Mouse (Mus musculus) CH12.LX (cell line): ENCODE measurements at regions not wholly inside any gene's neighbourhood (a gene's known extent, or its start where the extent isn't known, plus 50 kb on each side); places are given as distances from the start of the nearest gene placed in this dataset.

Experiments
- DNase-seq: peaks from one replicate; pipeline ENCODE4 v3.0.0-alpha.2; 2013; ENCODE audit errors: extremely low read depth
- H3K27ac ChIP-seq: 2 replicates; pipeline ENCODE4 v1.5.1; 2012; ENCODE audit warnings: low read depth, mild to moderate bottlenecking, control low read depth, moderate library complexity; ENCODE audit not compliant: insufficient read depth
- H3K27me3 ChIP-seq: replicated peaks from 2 replicates; pipeline ENCODE3; 2012; ENCODE audit warnings: inconsistent platforms
- H3K36me3 ChIP-seq, 2 experiments: replicated peaks in 1 of 2; 2 replicates each; pipeline versions ENCODE3 to v1.6.1; 2012; ENCODE audit warnings: inconsistent platforms in 1 of 2, low read length in 1 of 2, mild to moderate bottlenecking in 1 of 2, mixed read lengths in 1 of 2, moderate library complexity in 1 of 2; ENCODE audit not compliant: control insufficient read depth in 1 of 2, insufficient read depth in 1 of 2
- H3K4me1 ChIP-seq, 2 experiments: 2 replicates each; pipeline ENCODE4 v1.6.1; 2012; ENCODE audit warnings: inconsistent platforms in 1 of 2, moderate library complexity in 1 of 2; ENCODE audit not compliant: insufficient read depth in 2 of 2, control insufficient read depth in 1 of 2
- H3K4me2 ChIP-seq: 2 replicates; pipeline ENCODE4 v1.6.1; 2012; ENCODE audit warnings: low read depth, mild to moderate bottlenecking, control low read depth; ENCODE audit not compliant: poor library complexity, insufficient read depth, severe bottlenecking
- H3K4me3 ChIP-seq, 3 experiments: fragments of 150-350 bp in 1 of 3; sonication (generic) in 1 of 3; replicated peaks in 1 of 3; 2 replicates each; pipeline versions ENCODE3 to v1.5.1; 2011 to 2012; ENCODE audit warnings: low read depth in 2 of 3, low read length in 2 of 3, mild to moderate bottlenecking in 2 of 3, moderate library complexity in 2 of 3, control low read depth in 1 of 3, improper control_type of control experiment in 1 of 3, inconsistent platforms in 1 of 3, mixed read lengths in 1 of 3; ENCODE audit not compliant: poor library complexity in 1 of 3
- H3K79me2 ChIP-seq: replicated peaks from 2 replicates; pipeline ENCODE4 v1.6.1; 2012; ENCODE audit warnings: mild to moderate bottlenecking, moderate library complexity; ENCODE audit not compliant: control insufficient read depth, poor library complexity, insufficient read depth, severe bottlenecking; ENCODE audit errors: extremely low read depth
- H3K9ac ChIP-seq: 2 replicates; pipeline ENCODE4 v1.6.1; 2012; ENCODE audit warnings: low read depth, mild to moderate bottlenecking, control low read depth, moderate library complexity; ENCODE audit not compliant: insufficient read depth
- H3K9me3 ChIP-seq: replicated peaks from 2 replicates; pipeline ENCODE3; 2012; ENCODE audit warnings: low read length, inconsistent platforms, mixed read lengths
- BHLHE40 ChIP-seq: IDR thresholded peaks from 2 replicates; pipeline ENCODE4 v1.6.1; 2011; ENCODE audit warnings: mild to moderate bottlenecking, low read depth, low read length, improper control_type of control experiment
- CHD2 ChIP-seq: IDR thresholded peaks from 2 replicates; pipeline ENCODE4 v1.6.1; 2011; ENCODE audit warnings: low read length, improper control_type of control experiment
- CTCF ChIP-seq, 2 experiments: IDR thresholded peaks in 1 of 2; conservative IDR thresholded peaks in 1 of 2; 2 replicates each; pipeline ENCODE4 v1.5.1; 2011 to 2012; ENCODE audit warnings: low read depth in 2 of 2, low read length in 2 of 2, improper control_type of control experiment in 1 of 2, inconsistent platforms in 1 of 2, mild to moderate bottlenecking in 1 of 2, moderate library complexity in 1 of 2
- E2F4 ChIP-seq: IDR thresholded peaks from 2 replicates; pipeline ENCODE4 v1.6.1; 2011; ENCODE audit warnings: low read depth, low read length, improper control_type of control experiment; ENCODE audit not compliant: insufficient replicate concordance
- ETS1 ChIP-seq: conservative IDR thresholded peaks from 2 replicates; pipeline ENCODE4 v1.6.1; 2012; ENCODE audit warnings: low read depth, mild to moderate bottlenecking, inconsistent platforms, low read length, improper control_type of control experiment, moderate library complexity
- IRF4 ChIP-seq: IDR thresholded peaks from 2 replicates; pipeline ENCODE4 v1.6.1; 2014; ENCODE audit warnings: low read depth, mild to moderate bottlenecking, inconsistent platforms, low read length, improper control_type of control experiment
- JUND ChIP-seq: conservative IDR thresholded peaks from 2 replicates; pipeline ENCODE4 v1.6.1; 2011; ENCODE audit warnings: low read depth, low read length, improper control_type of control experiment
- KAT2A ChIP-seq: IDR thresholded peaks from 2 replicates; pipeline ENCODE4 v1.6.1; 2012; ENCODE audit warnings: low read length, improper control_type of control experiment, inconsistent platforms; ENCODE audit not compliant: insufficient replicate concordance
- MAFK ChIP-seq: IDR thresholded peaks from 2 replicates; pipeline ENCODE4 v1.6.1; 2011; ENCODE audit warnings: low read length, improper control_type of control experiment; ENCODE audit not compliant: insufficient replicate concordance
- MAZ ChIP-seq: IDR thresholded peaks from 2 replicates; pipeline ENCODE4 v1.6.1; 2012; ENCODE audit warnings: low read depth, mild to moderate bottlenecking, inconsistent platforms, low read length, improper control_type of control experiment, moderate library complexity
- MEF2A ChIP-seq: IDR thresholded peaks from 2 replicates; pipeline ENCODE4 v1.6.1; 2014; ENCODE audit warnings: low read depth, mild to moderate bottlenecking, inconsistent platforms, low read length, improper control_type of control experiment, borderline replicate concordance
- NELFE ChIP-seq: IDR thresholded peaks from 2 replicates; pipeline ENCODE4 v1.6.1; 2011; ENCODE audit warnings: low read depth, low read length, improper control_type of control experiment
- PAX5 ChIP-seq: IDR thresholded peaks from 2 replicates; pipeline ENCODE4 v1.6.1; 2012; ENCODE audit warnings: low read length, inconsistent platforms, mixed read lengths
- POLR2A ChIP-seq: IDR thresholded peaks from 2 replicates; pipeline ENCODE4 v1.6.1; 2011; ENCODE audit warnings: low read depth, mild to moderate bottlenecking, improper control_type of control experiment, low read length
- SIN3A ChIP-seq: IDR thresholded peaks from 2 replicates; pipeline ENCODE4 v1.6.1; 2012; ENCODE audit warnings: low read length, improper control_type of control experiment, inconsistent platforms
- TCF12 ChIP-seq: IDR thresholded peaks from 2 replicates; pipeline ENCODE4 v1.6.1; 2014; ENCODE audit warnings: low read depth, mild to moderate bottlenecking, inconsistent platforms, low read length, improper control_type of control experiment
- UBTF ChIP-seq: IDR thresholded peaks from 2 replicates; pipeline ENCODE4 v1.6.1; 2012; ENCODE audit warnings: low read depth, mild to moderate bottlenecking, inconsistent platforms, low read length, improper control_type of control experiment, moderate library complexity
- ZKSCAN1 ChIP-seq: IDR thresholded peaks from 2 replicates; pipeline ENCODE4 v1.6.1; 2012; ENCODE audit warnings: low read depth, inconsistent platforms, low read length, improper control_type of control experiment, borderline replicate concordance
- ZMIZ1 ChIP-seq: IDR thresholded peaks from 2 replicates; pipeline ENCODE4 v1.6.1; 2012; ENCODE audit warnings: low read depth, mild to moderate bottlenecking, inconsistent platforms, low read length, improper control_type of control experiment
- dilution Hi-C: fragments of 300-500 bp; cut with MboI; formaldehyde crosslinking; loops from 2 replicates; pipeline ENCODE4 v1.14.3; 2020; ENCODE audit warnings: low sequenced_read_pairs; ENCODE audit not compliant: extremely low pct_unique_long_range_greater_than_20kb, extremely low pct_ligation_motif_present
- in situ Hi-C: fragments of 300-500 bp; cut with MboI; formaldehyde crosslinking; loops from 3 replicates; pipeline ENCODE4 v1.14.3; 2019; ENCODE audit warnings: low sequenced_read_pairs, low pct_ligation_motif_present, low pct_unique_long_range_greater_than_20kb, mixed read lengths

DNA sequence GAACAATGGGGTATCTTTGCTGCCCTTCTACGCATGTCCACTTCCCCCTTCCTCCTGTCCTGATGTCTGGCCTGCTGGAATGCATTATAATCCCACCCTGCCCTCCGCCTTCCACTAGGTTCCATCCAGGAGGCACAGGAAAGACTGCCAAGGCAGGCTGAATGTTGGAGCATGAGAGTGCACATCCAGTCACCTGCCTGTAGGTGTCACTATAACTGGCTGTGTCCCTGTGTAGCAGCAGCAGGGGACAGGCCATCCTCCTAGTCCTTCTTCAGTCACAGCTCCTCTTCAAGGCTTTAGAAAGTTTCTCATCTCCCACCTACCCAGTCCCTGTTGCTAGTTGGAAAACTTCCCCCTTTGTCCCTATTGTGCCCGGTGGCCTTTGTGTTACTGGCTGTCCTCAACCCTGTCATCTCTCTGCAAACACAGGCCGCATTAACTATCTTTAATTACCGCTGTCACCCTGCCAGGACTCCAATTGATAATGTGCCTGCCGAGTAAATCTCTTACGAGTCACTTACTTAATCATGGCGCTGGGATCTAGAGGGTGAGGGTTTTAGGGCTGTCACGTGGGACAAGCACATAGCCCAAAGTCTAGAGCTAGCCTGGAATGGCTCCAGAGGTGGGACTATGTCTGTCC lies 355.2 kb upstream of the Fam19a5 start:
- no peak overlapping the region for H3K4me2 ChIP-seq
- H3K27me3 ChIP-seq, result no peaks in the 10 kb centered on the region
- DNase-seq, result no peak
- in situ Hi-C loops, result no loop called here
- no peak overlapping the region for H3K27ac ChIP-seq
- no peaks in the 10 kb centered on the region for H3K36me3 ChIP-seq
- H3K4me3 ChIP-seq, result no peak overlapping the region
- H3K79me2 ChIP-seq, result no peaks in the 10 kb centered on the region
- dilution Hi-C loops, result no loop called here
- no peak overlapping the region for H3K9ac ChIP-seq
- H3K9me3 ChIP-seq, result peaks cover 94% of the 10 kb centered on the region
- no peaks in the 10 kb centered on the region for H3K4me1 ChIP-seq
- TF ChIP-seq TCF12 (no peak), CHD2 (no peak), MAZ (no peak), MEF2A (no peak), ZKSCAN1 (no peak)

- dilution Hi-C loops, result no loop called here
- no peak overlapping the region for H3K27ac ChIP-seq
- no peak for DNase-seq
These were observed 352.2 kb upstream of the Fam19a5 start for GRCm38 (mm10) chr15:87191901-87192300.

DNA sequence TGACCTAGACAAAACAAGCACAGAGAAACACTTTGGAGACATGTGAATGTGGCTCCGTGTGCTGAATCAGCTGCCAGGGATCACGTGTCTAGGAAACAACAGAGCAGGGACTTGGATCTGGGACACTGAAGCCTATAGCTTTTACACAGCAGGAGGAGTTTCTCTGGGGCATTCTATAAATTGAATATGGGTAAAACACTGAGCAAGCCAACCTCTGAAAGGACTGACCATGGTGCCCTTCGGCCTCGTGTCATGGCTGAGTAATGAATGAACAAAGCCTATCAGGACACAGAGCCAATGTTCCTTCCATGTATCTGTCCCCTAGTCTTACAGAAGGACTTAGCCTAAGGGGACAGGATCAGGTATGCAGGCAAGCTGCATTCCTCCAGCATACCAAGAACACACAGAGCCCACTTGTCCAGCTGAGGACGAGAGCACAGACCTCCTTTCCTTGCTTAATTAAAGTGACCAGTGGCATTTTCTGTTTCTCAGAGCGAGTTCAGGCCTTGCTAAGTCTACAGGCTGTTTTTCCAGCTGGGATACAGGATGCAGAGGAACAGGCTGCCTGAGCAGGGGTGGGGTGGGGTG lies 347.7 kb upstream of the Fam19a5 start:
- H3K79me2 ChIP-seq, result no peaks in the 10 kb centered on the region
- H3K4me3 ChIP-seq, result no peak overlapping the region
- H3K27ac ChIP-seq, result no peak overlapping the region
- H3K4me2 ChIP-seq, result no peak overlapping the region
- H3K27me3 ChIP-seq, result no peaks in the 10 kb centered on the region
- in situ Hi-C loops, result no loop called here
- no peak overlapping the region for H3K9ac ChIP-seq
- no peaks in the 10 kb centered on the region for H3K4me1 ChIP-seq
- no peak for DNase-seq
- peaks cover 90% of the 10 kb centered on the region for H3K9me3 ChIP-seq
- TF ChIP-seq E2F4, result no peak
- no peak for TF ChIP-seq UBTF
- TF ChIP-seq KAT2A, result no peak
- no peak for TF ChIP-seq ETS1
- no peak for TF ChIP-seq BHLHE40
- TF ChIP-seq SIN3A, result no peak
- TF ChIP-seq IRF4, result no peak
- no peak for TF ChIP-seq CTCF (conservative IDR thresholded peaks at IDR 0.05 in 1 of 2, IDR thresholded peaks at IDR 0.05 in 1 of 2; ENCODE audit: low read depth in 2 of 2, low read length in 2 of 2)
- TF ChIP-seq ZMIZ1, result no peak
- no peak for TF ChIP-seq PAX5
- TF ChIP-seq, all 38 proteins: peak for 0
- H3K36me3 ChIP-seq, result no peaks in the 10 kb centered on the region
- dilution Hi-C loops, result no loop called here

More at GRCm38 (mm10) chr15:87191901-87192300, 352.2 kb upstream of the Fam19a5 start:
- H3K79me2 ChIP-seq, result no peaks in the 10 kb centered on the region
- H3K36me3 ChIP-seq, result no peaks in the 10 kb centered on the region
- no peak overlapping the region for H3K4me3 ChIP-seq
- in situ Hi-C loops, result no loop called here
- no peaks in the 10 kb centered on the region for H3K27me3 ChIP-seq
- no peak overlapping the region for H3K9ac ChIP-seq
- no peaks in the 10 kb centered on the region for H3K4me1 ChIP-seq
- H3K4me2 ChIP-seq, result no peak overlapping the region
- peaks cover 91% of the 10 kb centered on the region for H3K9me3 ChIP-seq
- TF ChIP-seq MAZ (no peak), NELFE (no peak), POLR2A (no peak), JUND (no peak), MAFK (no peak), CTCF (conservative IDR thresholded peaks at IDR 0.05 in 1 of 2, IDR thresholded peaks at IDR 0.05 in 1 of 2; ENCODE audit: low read depth in 2 of 2, low read length in 2 of 2) (no peak), MEF2A (no peak)
- TF ChIP-seq, all 38 proteins: peak for 0
